Mouse (Mus musculus): ENCODE measurements around the gene Llgl2. TPM values are rescaled to one million over a fixed set of nuclear protein-coding genes. Genes with fewer than 3 reads are reported as not detected.

The Llgl2 gene
- polyA plus RNA-seq, 1 experiment = 0.43 TPM

GRCm38 (mm10) chr11:115902831-115903230 lies 79.0 kb downstream of the Llgl2 start:
- peak overlapping the region; percentile 29 for H3K4me3 ChIP-seq
- TF ChIP-seq E2F4 (IDR thresholded peaks at IDR 0.05; ENCODE audit: insufficient read depth) = no peak
- TF ChIP-seq MAX (IDR thresholded peaks at IDR 0.05; ENCODE audit: low read depth) = no peak
- TF ChIP-seq POLR2A (IDR thresholded peaks at IDR 0.05; ENCODE audit: insufficient read length, low read depth) = peak; percentile 15
- peak; percentile 27 for TF ChIP-seq POLR2AphosphoS2 (IDR thresholded peaks at IDR 0.05; ENCODE audit: insufficient read length, low read depth)
- TF ChIP-seq MYOD1 (IDR thresholded peaks at IDR 0.05; ENCODE audit: control insufficient read depth in 1 of 3, insufficient read length in 2 of 3, low read depth in 2 of 3) = no peak
- H3K36me3 ChIP-seq (ENCODE audit: control insufficient read depth, insufficient read depth) = no peaks in the 10 kb centered on the region
- H3K27me3 ChIP-seq (ENCODE audit: control insufficient read depth, insufficient read depth, insufficient read length) = no peaks in the 10 kb centered on the region
- no peaks in the 10 kb centered on the region for H3K79me2 ChIP-seq (ENCODE audit: control insufficient read depth, insufficient read depth)
- no peak overlapping the region for H3ac ChIP-seq (ENCODE audit: control insufficient read depth, insufficient read length)
- H3K4me2 ChIP-seq (ENCODE audit: low read depth) = peak overlapping the region; percentile 76

DNA sequence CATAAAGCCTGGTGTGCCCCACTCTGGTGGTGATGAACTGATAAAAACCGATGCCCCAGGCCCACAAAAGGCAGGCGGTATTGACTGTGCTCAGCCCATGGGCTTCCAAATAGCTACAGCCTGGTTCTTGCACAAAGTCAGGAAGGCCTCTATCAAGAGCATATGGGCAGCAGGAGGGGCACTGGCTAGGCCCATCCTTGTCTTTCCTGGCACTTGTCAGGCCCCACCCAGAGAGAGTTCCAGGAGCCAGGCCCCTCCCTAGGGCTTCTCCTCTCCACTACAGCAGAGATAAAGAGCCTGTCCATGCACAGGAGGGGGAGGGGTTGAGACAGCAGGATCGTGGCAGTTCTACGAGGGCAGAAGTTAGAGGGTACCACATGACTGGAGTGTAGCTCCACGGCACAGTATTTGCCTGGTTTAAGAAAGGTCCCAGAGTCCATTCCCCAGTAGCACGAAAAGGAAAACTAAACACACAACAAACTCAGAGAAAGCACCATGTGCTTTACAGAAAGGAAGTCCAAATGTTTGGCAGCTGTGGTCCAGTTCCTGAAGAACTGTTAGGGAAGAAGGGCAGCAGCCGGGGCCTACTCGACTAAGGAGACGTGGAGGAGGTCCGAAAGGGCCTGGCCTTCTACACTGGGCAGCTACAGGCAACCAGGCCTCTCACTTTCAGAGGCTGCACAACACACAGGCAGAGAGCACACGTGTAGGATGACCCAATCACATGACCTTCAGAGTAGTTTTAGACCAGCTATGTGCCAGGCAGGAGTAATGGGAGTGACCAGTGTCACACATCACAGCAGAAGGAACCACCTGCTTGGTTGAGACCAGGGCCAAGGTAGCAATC lies 79.8 kb downstream of the Llgl2 start:
- no peaks in the 10 kb centered on the region for H3K36me3 ChIP-seq (ENCODE audit: control insufficient read depth, insufficient read depth)
- TF ChIP-seq MYOD1 (IDR thresholded peaks at IDR 0.05; ENCODE audit: control insufficient read depth in 1 of 3, insufficient read length in 2 of 3, low read depth in 2 of 3) (peak in 1 of 3 experiments; percentile 36), MAX (IDR thresholded peaks at IDR 0.05; ENCODE audit: low read depth) (no peak), MYOG (IDR thresholded peaks at IDR 0.05; ENCODE audit: control insufficient read depth in 1 of 3, insufficient read depth in 1 of 3, insufficient read length in 2 of 3, low read depth in 2 of 3) (peak in 1 of 3 experiments; percentile 14), E2F4 (IDR thresholded peaks at IDR 0.05; ENCODE audit: insufficient read depth) (no peak), POLR2AphosphoS2 (IDR thresholded peaks at IDR 0.05; ENCODE audit: insufficient read length, low read depth) (peak; percentile 65), SRF (IDR thresholded peaks at IDR 0.05; ENCODE audit: control insufficient read depth, insufficient read length, low read depth) (no peak), REST (IDR thresholded peaks at IDR 0.05; ENCODE audit: insufficient read depth, insufficient read length) (no peak), USF1 (IDR thresholded peaks at IDR 0.05; ENCODE audit: low read depth) (no peak)
- H3K4me2 ChIP-seq (ENCODE audit: low read depth) = peak overlapping the region; percentile 76
- H3ac ChIP-seq (ENCODE audit: control insufficient read depth, insufficient read length) = no peak overlapping the region
- no peaks in the 10 kb centered on the region for H3K79me2 ChIP-seq (ENCODE audit: control insufficient read depth, insufficient read depth)
- no peaks in the 10 kb centered on the region for H3K27me3 ChIP-seq (ENCODE audit: control insufficient read depth, insufficient read depth, insufficient read length)
- no peak overlapping the region for H3K4me3 ChIP-seq

DNA sequence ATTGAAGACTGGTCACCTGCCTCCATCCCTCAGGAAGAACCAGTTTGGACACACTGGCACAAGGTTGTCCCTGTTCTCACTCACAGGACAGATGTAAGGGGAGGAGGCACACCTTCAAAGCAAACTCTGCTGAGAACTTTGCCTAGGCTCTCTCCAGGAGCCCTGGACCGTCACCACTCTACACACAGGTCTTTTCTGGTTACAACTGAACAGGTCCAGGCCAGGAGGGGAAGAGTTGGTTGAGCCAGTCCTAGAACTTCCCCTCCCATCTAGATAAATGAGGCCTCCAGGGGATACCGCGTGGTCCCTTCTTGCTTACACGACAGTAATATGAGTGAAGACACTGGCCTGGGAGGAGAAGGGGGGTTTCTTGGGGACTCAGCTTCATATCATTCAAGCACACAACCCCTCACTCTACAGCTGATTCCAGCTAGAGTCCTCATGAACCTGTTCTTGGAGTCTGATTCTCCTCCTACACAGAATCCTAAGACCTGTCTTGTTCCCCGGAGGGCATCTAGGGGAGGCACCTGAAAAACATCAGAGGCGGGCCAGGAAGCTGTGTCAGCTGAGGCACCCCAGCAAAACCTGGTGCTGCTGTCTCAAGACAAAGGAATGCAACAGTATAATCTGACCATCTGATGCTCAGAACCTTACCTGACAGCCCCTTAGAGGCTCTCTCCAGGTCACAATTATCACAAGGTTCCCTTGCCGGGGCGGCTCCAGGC lies 80.5 kb downstream of the Llgl2 start:
- Histone ChIP-seq H3ac (ENCODE audit: control insufficient read depth, insufficient read length) (no peak overlapping the region), H3K27me3 (ENCODE audit: control insufficient read depth, insufficient read depth, insufficient read length) (no peaks in the 10 kb centered on the region), H3K4me3 (no peak overlapping the region), H3K36me3 (ENCODE audit: control insufficient read depth, insufficient read depth) (no peaks in the 10 kb centered on the region), H3K4me2 (ENCODE audit: low read depth) (peak overlapping the region; percentile 15), H3K79me2 (ENCODE audit: control insufficient read depth, insufficient read depth) (no peaks in the 10 kb centered on the region)
- TF ChIP-seq CEBPB (IDR thresholded peaks at IDR 0.05; ENCODE audit: insufficient read depth, poor library complexity, severe bottlenecking) (no peak), REST (IDR thresholded peaks at IDR 0.05; ENCODE audit: insufficient read depth, insufficient read length) (no peak), TCF3 (IDR thresholded peaks at IDR 0.05; ENCODE audit: insufficient read length, low read depth) (no peak), E2F4 (IDR thresholded peaks at IDR 0.05; ENCODE audit: insufficient read depth) (no peak), POLR2AphosphoS2 (IDR thresholded peaks at IDR 0.05; ENCODE audit: insufficient read length, low read depth) (no peak), TCF12 (IDR thresholded peaks at IDR 0.05; ENCODE audit: insufficient read depth, poor library complexity, severe bottlenecking) (no peak), MYOD1 (IDR thresholded peaks at IDR 0.05; ENCODE audit: control insufficient read depth in 1 of 3, insufficient read length in 2 of 3, low read depth in 2 of 3) (no peak), MAX (IDR thresholded peaks at IDR 0.05; ENCODE audit: low read depth) (no peak), MYOG (IDR thresholded peaks at IDR 0.05; ENCODE audit: control insufficient read depth in 1 of 3, insufficient read depth in 1 of 3, insufficient read length in 2 of 3, low read depth in 2 of 3) (no peak), SRF (IDR thresholded peaks at IDR 0.05; ENCODE audit: control insufficient read depth, insufficient read length, low read depth) (no peak), POLR2A (IDR thresholded peaks at IDR 0.05; ENCODE audit: insufficient read length, low read depth) (no peak), USF1 (IDR thresholded peaks at IDR 0.05; ENCODE audit: low read depth) (no peak)

Other genes with a start within 250 kb of the Llgl2 start
- 61.5 TPM for gene Mrps7, start 220.1 kb upstream of the Llgl2 start, polyA plus RNA-seq (2012; fragmentation: generic; extraction: Trizol)
- 16.4 TPM for gene Gga3, start 220.0 kb upstream of the Llgl2 start, polyA plus RNA-seq (2012; fragmentation: generic; extraction: Trizol)
- 17.5 TPM for gene Mif4gd, start 211.1 kb upstream of the Llgl2 start, polyA plus RNA-seq (2012; fragmentation: generic; extraction: Trizol)
- gene Slc25a19, start 195.8 kb upstream of the Llgl2 start, polyA plus RNA-seq (2012; fragmentation: generic; extraction: Trizol) = 13.9 TPM
- 71.2 TPM for gene Grb2, start 115.5 kb upstream of the Llgl2 start, polyA plus RNA-seq (2012; fragmentation: generic; extraction: Trizol)
- gene Tmem94, start 58.6 kb upstream of the Llgl2 start, polyA plus RNA-seq (2012; fragmentation: generic; extraction: Trizol) = 19.6 TPM
- 8.0 TPM for gene Caskin2, start 10.4 kb upstream of the Llgl2 start, polyA plus RNA-seq (2012; fragmentation: generic; extraction: Trizol)
- 15.6 TPM for gene Tsen54, start 9.3 kb upstream of the Llgl2 start, polyA plus RNA-seq (2012; fragmentation: generic; extraction: Trizol)
- gene Myo15b, start 34.4 kb downstream of the Llgl2 start, polyA plus RNA-seq (2012; fragmentation: generic; extraction: Trizol) = 0.23 TPM
- 49.4 TPM for gene Smim5, start 75.9 kb downstream of the Llgl2 start, polyA plus RNA-seq (2012; fragmentation: generic; extraction: Trizol)
- 7.8 TPM for gene Smim6, start 88.0 kb downstream of the Llgl2 start, polyA plus RNA-seq (2012; fragmentation: generic; extraction: Trizol)
- 84.9 TPM for gene Sap30bp, start 109.2 kb downstream of the Llgl2 start, polyA plus RNA-seq (2012; fragmentation: generic; extraction: Trizol)
- gene Recql5, start 109.4 kb downstream of the Llgl2 start, polyA plus RNA-seq (2012; fragmentation: generic; extraction: Trizol) = 13.1 TPM
- gene Itgb4, start 150.7 kb downstream of the Llgl2 start, polyA plus RNA-seq (2012; fragmentation: generic; extraction: Trizol) = 1.2 TPM
- 172 TPM for gene Galk1, start 188.7 kb downstream of the Llgl2 start, polyA plus RNA-seq (2012; fragmentation: generic; extraction: Trizol)
- 502 TPM for gene H3f3b, start 203.9 kb downstream of the Llgl2 start, polyA plus RNA-seq (2012; fragmentation: generic; extraction: Trizol)
- gene Unk, start 206.3 kb downstream of the Llgl2 start, polyA plus RNA-seq (2012; fragmentation: generic; extraction: Trizol) = 15.3 TPM